Mouse (Mus musculus) ES-E14 (cell line): ENCODE measurements at regions not wholly inside any gene's neighbourhood (a gene's known extent, or its start where the extent isn't known, plus 50 kb on each side); places are given as distances from the start of the nearest gene placed in this dataset.

Experiments used
- DNase-seq: peaks from one replicate; pipeline ENCODE4 v3.0.0-alpha.2; 2013; ENCODE audit warnings: low read depth, low spot score
- H3K27ac ChIP-seq: 2 replicates; pipeline ENCODE4 v1.5.1; 2012; ENCODE audit warnings: low read depth, mild to moderate bottlenecking, low read length, moderate library complexity, mixed read lengths; ENCODE audit not compliant: poor library complexity, insufficient read depth, severe bottlenecking
- H3K36me3 ChIP-seq: 2 replicates; pipeline ENCODE4 v1.6.1; 2012; ENCODE audit warnings: mild to moderate bottlenecking, low read length, moderate library complexity, mixed read lengths; ENCODE audit not compliant: control insufficient read depth, poor library complexity, insufficient read depth, severe bottlenecking
- H3K4me1 ChIP-seq, 2 experiments: fragments of 150-350 bp in 1 of 2; sonication (generic) in 1 of 2; 2 replicates each; pipeline ENCODE4 v1.6.1; 2012; ENCODE audit warnings: low read length in 2 of 2, mild to moderate bottlenecking in 1 of 2, mixed read lengths in 1 of 2; ENCODE audit not compliant: control insufficient read depth in 2 of 2, insufficient read depth in 2 of 2, poor library complexity in 1 of 2
- H3K4me3 ChIP-seq, 2 experiments: fragments of 150-350 bp in 1 of 2; sonication (generic) in 1 of 2; 2 replicates each; pipeline ENCODE4 v1.5.1; 2012; ENCODE audit warnings: low read length in 2 of 2, low read depth in 1 of 2, mild to moderate bottlenecking in 1 of 2, mixed read lengths in 1 of 2; ENCODE audit not compliant: insufficient read depth in 1 of 2, poor library complexity in 1 of 2, severe bottlenecking in 1 of 2
- H3K9ac ChIP-seq: 2 replicates; pipeline ENCODE4 v1.6.1; 2012; ENCODE audit warnings: low read depth, mild to moderate bottlenecking, low read length, mixed read lengths; ENCODE audit not compliant: poor library complexity, insufficient read depth, severe bottlenecking
- H3K9me3 ChIP-seq: fragments of 150-350 bp; sonication (generic); 2 replicates; pipeline ENCODE4 v1.6.1; 2012; ENCODE audit warnings: low read depth, mild to moderate bottlenecking, low read length; ENCODE audit not compliant: control insufficient read depth, insufficient read depth
- CHD2 ChIP-seq: IDR thresholded peaks from 2 replicates; pipeline ENCODE4 v1.6.1; 2014; ENCODE audit warnings: mild to moderate bottlenecking, low read depth, low read length, inconsistent platforms
- HCFC1 ChIP-seq: IDR thresholded peaks from 2 replicates; pipeline ENCODE4 v1.6.1; 2012; ENCODE audit warnings: low read length, inconsistent platforms, borderline replicate concordance; ENCODE audit not compliant: insufficient read depth
- MAFK ChIP-seq: IDR thresholded peaks from 2 replicates; pipeline ENCODE4 v1.6.1; 2014; ENCODE audit warnings: mild to moderate bottlenecking, low read depth, low read length, inconsistent platforms; ENCODE audit not compliant: insufficient read depth
- ZC3H11A ChIP-seq: IDR thresholded peaks from 2 replicates; pipeline ENCODE4 v1.6.1; 2012; ENCODE audit warnings: low read depth, mild to moderate bottlenecking, inconsistent platforms, low read length, borderline replicate concordance
- ZNF384 ChIP-seq: IDR thresholded peaks from 2 replicates; pipeline ENCODE4 v1.6.1; 2012; ENCODE audit warnings: low read depth, low read length, inconsistent platforms
- in situ Hi-C, 2 experiments: fragments of 600-800 bp; cut with MboI; formaldehyde crosslinking; loops; one replicate each; pipeline ENCODE4 v1.15.1; 2025; ENCODE audit warnings: low sequenced_read_pairs in 2 of 2, inconsistent platforms in 1 of 2; ENCODE audit not compliant: unreplicated experiment in 2 of 2

GRCm38 (mm10) chr13:44105161-44105560, 320.6 kb downstream of the Cd83 start:
- Histone ChIP-seq H3K9ac (no peak overlapping the region), H3K9me3 (no peaks in the 10 kb centered on the region), H3K4me3 (no peak overlapping the region), H3K27ac (no peak overlapping the region), H3K4me1 (no peaks in the 10 kb centered on the region), H3K36me3 (no peaks in the 10 kb centered on the region)
- in situ Hi-C loops: no loop called here
- no peak for TF ChIP-seq MAFK
- DNase-seq: no peak

GRCm38 (mm10) chr13:44108695-44109094, 324.1 kb downstream of the Cd83 start:
- in situ Hi-C loops: no loop called here
- TF ChIP-seq ZC3H11A (no peak), HCFC1 (no peak), CHD2 (no peak), MAFK (no peak), ZNF384 (no peak)
- no peak for DNase-seq
- Histone ChIP-seq H3K9ac (no peak overlapping the region), H3K4me1 (no peaks in the 10 kb centered on the region), H3K4me3 (no peak overlapping the region), H3K9me3 (no peaks in the 10 kb centered on the region), H3K36me3 (no peaks in the 10 kb centered on the region), H3K27ac (no peak overlapping the region)

GRCm38 (mm10) chr13:44113043-44113442, 328.5 kb downstream of the Cd83 start:
- H3K4me3 ChIP-seq: no peak overlapping the region
- no peak overlapping the region for H3K27ac ChIP-seq
- DNase-seq: no peak
- TF ChIP-seq MAFK (no peak), CHD2 (no peak)
- in situ Hi-C loops: no loop called here
- H3K4me1 ChIP-seq: no peaks in the 10 kb centered on the region
- H3K9me3 ChIP-seq: no peaks in the 10 kb centered on the region
- H3K9ac ChIP-seq: no peak overlapping the region
- H3K36me3 ChIP-seq: no peaks in the 10 kb centered on the region

GRCm38 (mm10) chr13:44114856-44115255, 330.3 kb downstream of the Cd83 start:
- no peaks in the 10 kb centered on the region for H3K9me3 ChIP-seq
- H3K27ac ChIP-seq: no peak overlapping the region
- in situ Hi-C loops: no loop called here
- no peaks in the 10 kb centered on the region for H3K4me1 ChIP-seq
- no peak for DNase-seq
- no peaks in the 10 kb centered on the region for H3K36me3 ChIP-seq
- no peak overlapping the region for H3K4me3 ChIP-seq
- TF ChIP-seq CHD2 (no peak), HCFC1 (no peak), ZNF384 (no peak), MAFK (no peak), ZC3H11A (no peak)
- no peak overlapping the region for H3K9ac ChIP-seq

- no peaks in the 10 kb centered on the region for H3K9me3 ChIP-seq
- TF ChIP-seq CHD2: no peak
- TF ChIP-seq ZC3H11A: no peak
- TF ChIP-seq HCFC1: no peak
- no peak for TF ChIP-seq MAFK
- TF ChIP-seq ZNF384: no peak
Observed at GRCm38 (mm10) chr13:44117841-44118240, 333.3 kb downstream of the Cd83 start.

More at GRCm38 (mm10) chr13:44117841-44118240, 333.3 kb downstream of the Cd83 start:
- no peak overlapping the region for H3K9ac ChIP-seq
- no peaks in the 10 kb centered on the region for H3K36me3 ChIP-seq
- DNase-seq: no peak
- in situ Hi-C loops: no loop called here
- H3K4me1 ChIP-seq: peaks cover 0 to 12% of the 10 kb centered on the region in 2 experiments; a peak in 2 of 4 replicates
- H3K4me3 ChIP-seq: no peak overlapping the region
- H3K27ac ChIP-seq: no peak overlapping the region
